Mouse (Mus musculus): ENCODE results near the gene Pkp2. TPM values are rescaled to one million over a fixed set of nuclear protein-coding genes. Genes with fewer than 3 reads are reported as not detected.

Pkp2 gene
- total and polyA plus RNA-seq, 3 experiments = 0.54 to 2.2 TPM; not detected in 1

DNA sequence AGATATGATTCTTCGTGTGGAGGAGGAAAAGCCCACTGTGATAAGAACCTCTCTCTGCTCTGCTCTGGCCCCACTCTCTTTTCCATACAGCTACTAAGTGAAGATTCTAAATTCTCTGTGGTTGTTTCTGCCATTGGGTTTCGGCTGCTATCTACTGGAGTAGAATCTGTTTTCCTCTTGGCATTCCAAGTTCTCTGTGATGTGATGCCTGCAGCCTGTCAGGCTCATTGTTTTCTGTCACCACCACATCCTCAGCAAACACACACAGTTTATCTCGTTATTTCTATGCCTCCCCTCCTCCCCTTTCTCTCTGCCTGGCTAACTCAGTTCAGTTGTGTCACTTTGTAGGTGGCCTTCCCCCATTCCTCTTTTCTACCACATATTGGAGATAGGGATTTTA, 6.7 kb downstream of the Pkp2 start:
- TF ChIP-seq MXI1 (IDR thresholded peaks at IDR 0.05; ENCODE audit: low read depth, low read length) = no peak
- no peak for TF ChIP-seq MAX (IDR thresholded peaks at IDR 0.05; ENCODE audit: low read length)
- no peak for TF ChIP-seq TBP (IDR thresholded peaks at IDR 0.05; ENCODE audit: low read depth, low read length)
- TF ChIP-seq BHLHE40 (IDR thresholded peaks at IDR 0.05; ENCODE audit: borderline replicate concordance, low read depth, low read length) = no peak
- no peak for TF ChIP-seq ZNF384 (IDR thresholded peaks at IDR 0.05; ENCODE audit: low read depth, low read length)
- TF ChIP-seq ZC3H11A (IDR thresholded peaks at IDR 0.05; ENCODE audit: low read depth, low read length) = no peak
- TF ChIP-seq NELFE (IDR thresholded peaks at IDR 0.05; ENCODE audit: low read depth, low read length) = no peak
- no peak for TF ChIP-seq CHD2 (IDR thresholded peaks at IDR 0.05; ENCODE audit: low read length)
- no peak for TF ChIP-seq ZMIZ1 (IDR thresholded peaks at IDR 0.05; ENCODE audit: low read depth, low read length)
- no peak for TF ChIP-seq USF1 (IDR thresholded peaks at IDR 0.05; ENCODE audit: low read depth, low read length)
- no peak for TF ChIP-seq KAT2A (conservative IDR thresholded peaks at IDR 0.05; ENCODE audit: low read depth, low read length)
- no peak for TF ChIP-seq HCFC1 (IDR thresholded peaks at IDR 0.05; ENCODE audit: low read depth, low read length)
- TF ChIP-seq SMC3 (IDR thresholded peaks at IDR 0.05; ENCODE audit: low read depth, low read length) = no peak
- H3K27me3 ChIP-seq (ENCODE audit: control insufficient read depth in 1 of 2, insufficient read depth in 2 of 2, low read length in 2 of 2) = no peaks in the 10 kb centered on the region
- DNase-seq (ENCODE audit: low read depth, low spot score) = no peak
- no peak overlapping the region for H3K4me3 ChIP-seq (ENCODE audit: control insufficient read depth in 1 of 2, insufficient read depth in 1 of 2, low read depth in 2 of 2, low read length in 2 of 2)
- no peak overlapping the region for H3K27ac ChIP-seq (ENCODE audit: control insufficient read depth, low read depth, low read length)
- H3K36me3 ChIP-seq (ENCODE audit: control insufficient read depth in 1 of 2, insufficient read depth in 2 of 2, low read length in 2 of 2) = no peaks in the 10 kb centered on the region
- no peaks in the 10 kb centered on the region for H3K79me2 ChIP-seq (ENCODE audit: control insufficient read depth, insufficient read depth, low read length, poor library complexity)
- no peaks in the 10 kb centered on the region for H3K4me1 ChIP-seq (ENCODE audit: control insufficient read depth in 1 of 2, insufficient read depth in 2 of 2, low read length in 2 of 2)
- H3K9ac ChIP-seq (ENCODE audit: control insufficient read depth, low read depth, low read length, poor library complexity, severe bottlenecking) = no peak overlapping the region
- no peaks in the 10 kb centered on the region for H3K9me3 ChIP-seq (replicated peaks; ENCODE audit: insufficient read depth, low read length)

- H3K4me1 ChIP-seq (ENCODE audit: control insufficient read depth in 1 of 2, insufficient read depth in 2 of 2, low read length in 2 of 2) = no peaks in the 10 kb centered on the region
- no peak for DNase-seq (ENCODE audit: low read depth, low spot score)
- TF ChIP-seq KAT2A (conservative IDR thresholded peaks at IDR 0.05; ENCODE audit: low read depth, low read length) (no peak), ETS1 (IDR thresholded peaks at IDR 0.05; ENCODE audit: low read depth, low read length) (no peak), MYC (IDR thresholded peaks at IDR 0.05; ENCODE audit: low read depth, low read length) (no peak), ZKSCAN1 (IDR thresholded peaks at IDR 0.05; ENCODE audit: low read depth, low read length) (no peak)
These were observed 9.5 kb downstream of the Pkp2 start for GRCm38 (mm10) chr16:16222651-16223050.

DNA sequence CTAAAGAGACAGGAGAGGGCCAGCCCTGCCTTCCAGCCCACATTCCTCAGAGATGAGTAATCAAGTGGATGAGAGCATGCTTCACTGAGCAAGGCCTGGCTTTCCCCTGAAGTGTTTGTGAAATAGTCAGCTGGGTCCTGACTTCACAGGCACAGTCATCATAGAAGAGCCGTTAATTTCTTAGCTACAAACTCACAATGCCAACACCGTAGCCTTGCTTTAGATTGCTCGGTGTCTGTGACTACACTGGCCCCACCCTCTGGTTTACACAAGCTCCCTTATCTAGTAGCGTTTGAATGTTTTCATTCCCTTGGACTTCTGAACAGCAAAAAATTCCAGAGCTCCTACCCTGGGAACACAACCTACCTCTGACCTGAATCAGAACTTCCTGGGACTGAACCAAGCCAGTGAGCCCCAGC, 11.4 kb downstream of the Pkp2 start:
- Histone ChIP-seq H3K4me1 (ENCODE audit: control insufficient read depth in 1 of 2, insufficient read depth in 2 of 2, low read length in 2 of 2) (peaks cover 0 to 4% of the 10 kb centered on the region in 2 experiments; a peak in 1 of 4 replicates), H3K4me3 (ENCODE audit: control insufficient read depth in 1 of 2, insufficient read depth in 1 of 2, low read depth in 2 of 2, low read length in 2 of 2) (no peak overlapping the region), H3K27me3 (ENCODE audit: control insufficient read depth in 1 of 2, insufficient read depth in 2 of 2, low read length in 2 of 2) (no peaks in the 10 kb centered on the region), H3K36me3 (ENCODE audit: control insufficient read depth in 1 of 2, insufficient read depth in 2 of 2, low read length in 2 of 2) (no peaks in the 10 kb centered on the region), H3K27ac (ENCODE audit: control insufficient read depth, low read depth, low read length) (no peak overlapping the region), H3K9ac (ENCODE audit: control insufficient read depth, low read depth, low read length, poor library complexity, severe bottlenecking) (no peak overlapping the region), H3K79me2 (ENCODE audit: control insufficient read depth, insufficient read depth, low read length, poor library complexity) (no peaks in the 10 kb centered on the region), H3K9me3 (replicated peaks; ENCODE audit: insufficient read depth, low read length) (no peaks in the 10 kb centered on the region)
- TF ChIP-seq ZC3H11A (IDR thresholded peaks at IDR 0.05; ENCODE audit: low read depth, low read length) (no peak), TAL1 (IDR thresholded peaks at IDR 0.05; ENCODE audit: low read length) (no peak), NRF1 (IDR thresholded peaks at IDR 0.05; ENCODE audit: insufficient read depth, low read depth, low read length, poor library complexity, severe bottlenecking) (no peak)
- no peak for DNase-seq (ENCODE audit: low read depth, low spot score)

More at GRCm38 (mm10) chr16:16222651-16223050, 9.5 kb downstream of the Pkp2 start:
- no peak overlapping the region for H3K27ac ChIP-seq (ENCODE audit: control insufficient read depth, low read depth, low read length)
- H3K9me3 ChIP-seq (replicated peaks; ENCODE audit: insufficient read depth, low read length) = no peaks in the 10 kb centered on the region
- no peaks in the 10 kb centered on the region for H3K36me3 ChIP-seq (ENCODE audit: control insufficient read depth in 1 of 2, insufficient read depth in 2 of 2, low read length in 2 of 2)
- H3K27me3 ChIP-seq (ENCODE audit: control insufficient read depth in 1 of 2, insufficient read depth in 2 of 2, low read length in 2 of 2) = no peaks in the 10 kb centered on the region
- H3K9ac ChIP-seq (ENCODE audit: control insufficient read depth, low read depth, low read length, poor library complexity, severe bottlenecking) = no peak overlapping the region
- no peaks in the 10 kb centered on the region for H3K79me2 ChIP-seq (ENCODE audit: control insufficient read depth, insufficient read depth, low read length, poor library complexity)
- no peak overlapping the region for H3K4me3 ChIP-seq (ENCODE audit: control insufficient read depth in 1 of 2, insufficient read depth in 1 of 2, low read depth in 2 of 2, low read length in 2 of 2)
